Mouse (Mus musculus) liver, embryonic 14.5 days (tissue): ENCODE measurements around the gene Cyp4f18.

Experiments
- CTCF ChIP-seq: IDR thresholded peaks from 2 replicates; pipeline ENCODE4 v1.5.1; 2016; ENCODE audit warnings: antibody characterized with exemption, low read depth, control low read depth
- EP300 ChIP-seq: IDR thresholded peaks from 2 replicates; pipeline ENCODE4 v1.6.1; 2016; ENCODE audit warnings: antibody characterized with exemption, low read depth

- no peak for TF ChIP-seq CTCF
- no peak for TF ChIP-seq EP300
Observed at GRCm38 (mm10) chr8:71961796-71962195, 47.6 kb downstream of the Cyp4f18 start.
